Mouse (Mus musculus): ENCODE data around the gene Tmem212.

The Tmem212 gene

GRCm38 (mm10) chr3:27898178-27898577, 2.0 kb upstream of the Tmem212 start:
- DNase-seq = no peak

GRCm38 (mm10) chr3:27886578-27886977, 9.6 kb downstream of the Tmem212 start:
- DNase-seq = no peak

- no peak for DNase-seq
Measured at GRCm38 (mm10) chr3:27885585-27885984, 10.6 kb downstream of the Tmem212 start.

DNA sequence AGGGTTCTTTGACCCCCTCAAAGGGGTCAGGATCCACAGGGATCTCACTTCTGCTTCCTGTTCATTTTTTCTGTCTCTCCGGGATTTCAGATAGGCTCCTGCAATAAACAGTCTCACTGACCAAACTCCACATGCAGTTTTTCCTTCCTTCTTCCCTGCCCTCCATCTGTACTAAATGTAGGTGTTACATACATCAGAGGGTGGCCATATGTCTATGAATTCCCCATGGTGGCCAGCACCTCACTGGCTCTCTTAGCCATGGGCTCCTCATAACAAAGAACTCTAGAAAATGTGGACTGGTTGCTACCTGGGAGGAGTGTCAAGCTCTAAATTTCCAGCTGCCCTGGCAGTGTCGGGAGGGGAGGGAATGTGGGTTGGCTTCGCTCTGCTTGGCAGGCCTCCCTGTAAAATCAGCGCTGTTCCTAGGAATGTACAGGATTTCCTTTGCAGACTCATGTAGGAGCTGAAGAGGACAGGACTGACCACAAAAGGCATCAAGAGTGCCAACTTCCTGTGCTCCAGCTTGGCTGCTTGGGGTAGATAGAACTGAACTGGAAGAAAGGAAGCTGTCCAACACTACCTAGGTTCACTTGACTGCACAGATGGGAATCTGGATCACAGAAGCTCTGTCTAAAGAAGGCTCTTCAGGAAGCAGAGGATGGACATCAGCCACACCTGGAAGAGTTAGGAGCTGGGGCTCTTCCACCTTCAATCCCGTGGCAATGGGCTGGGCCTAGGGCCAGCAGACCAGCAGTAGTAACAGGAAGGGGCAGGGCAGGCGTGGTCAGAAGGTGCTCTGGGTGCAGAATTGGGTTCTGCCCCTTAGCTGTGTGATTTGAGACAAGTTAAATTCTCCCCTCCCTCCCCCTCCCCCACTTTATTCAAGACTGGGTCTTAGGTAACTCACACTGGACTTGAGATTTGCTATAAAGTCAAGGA, 14.0 kb downstream of the Tmem212 start:
- no peak for DNase-seq

- DNase-seq = no peak
Measured at GRCm38 (mm10) chr3:27878854-27879610, 17.1 kb downstream of the Tmem212 start.

DNA sequence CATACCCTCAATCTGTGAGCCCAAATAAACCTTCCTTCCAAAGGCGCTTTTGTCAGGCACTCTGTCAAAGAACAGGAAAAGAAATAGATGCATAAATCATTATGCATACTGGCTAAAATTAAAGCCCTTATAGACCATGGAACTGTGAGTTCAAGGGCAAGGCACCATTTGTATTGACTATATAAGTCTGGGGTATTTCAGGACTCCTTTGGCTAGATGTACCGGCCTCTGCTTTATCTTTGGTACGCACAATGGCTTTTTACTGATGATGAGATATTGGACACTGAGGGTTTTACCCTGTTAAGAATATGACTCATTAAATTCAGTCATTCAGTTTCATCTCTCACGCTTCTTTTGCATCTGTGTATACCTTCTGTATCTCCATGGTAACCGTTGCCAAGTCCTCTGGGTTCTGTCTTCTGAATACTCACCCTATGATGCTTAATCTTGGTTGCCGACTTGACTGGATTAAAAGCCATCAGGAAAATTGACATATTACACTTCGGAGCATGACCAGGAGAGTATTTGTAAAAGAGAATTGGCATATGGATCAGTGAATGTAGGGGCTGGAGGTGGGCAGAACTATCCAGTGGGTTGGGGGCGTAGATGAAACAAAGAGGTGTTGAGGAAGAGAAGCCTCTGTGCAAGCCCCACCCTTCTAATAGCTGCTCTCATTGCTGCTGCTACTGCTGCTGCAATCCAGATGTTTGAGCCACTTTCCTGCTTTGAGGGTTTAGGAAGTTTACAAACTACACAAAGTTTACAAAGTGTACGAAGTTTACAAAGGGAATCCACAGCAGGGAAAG, 22.7 kb downstream of the Tmem212 start:
- DNase-seq = no peak

- DNase-seq = no peak
Measured at GRCm38 (mm10) chr3:27872429-27872828, 23.7 kb downstream of the Tmem212 start.

- no peak for DNase-seq
Measured at GRCm38 (mm10) chr3:27871891-27872290, 24.3 kb downstream of the Tmem212 start.

GRCm38 (mm10) chr3:27871371-27871770, 24.8 kb downstream of the Tmem212 start:
- no peak for DNase-seq

GRCm38 (mm10) chr3:27868681-27869080, 27.5 kb downstream of the Tmem212 start:
- no peak for DNase-seq

DNA sequence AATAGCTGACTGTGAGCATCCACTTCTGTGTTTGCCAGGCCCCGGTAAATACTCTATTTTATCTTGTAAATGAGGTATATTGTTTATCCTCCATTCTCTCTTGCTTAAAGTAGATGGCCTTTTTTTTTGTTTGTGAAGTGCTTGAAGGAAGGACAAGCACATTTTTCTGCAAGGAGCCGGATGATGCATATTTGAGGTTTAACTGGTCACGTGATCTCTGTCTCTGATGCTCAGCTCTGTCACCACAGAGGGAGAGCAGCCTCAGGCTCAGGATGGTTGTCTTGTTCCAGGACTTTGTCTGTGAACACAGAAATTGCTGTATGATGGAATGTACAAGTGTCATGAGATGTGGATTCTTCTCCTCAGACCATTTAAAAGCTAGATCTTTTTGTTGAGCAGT, 28.4 kb downstream of the Tmem212 start:
- DNase-seq = no peak

DNA sequence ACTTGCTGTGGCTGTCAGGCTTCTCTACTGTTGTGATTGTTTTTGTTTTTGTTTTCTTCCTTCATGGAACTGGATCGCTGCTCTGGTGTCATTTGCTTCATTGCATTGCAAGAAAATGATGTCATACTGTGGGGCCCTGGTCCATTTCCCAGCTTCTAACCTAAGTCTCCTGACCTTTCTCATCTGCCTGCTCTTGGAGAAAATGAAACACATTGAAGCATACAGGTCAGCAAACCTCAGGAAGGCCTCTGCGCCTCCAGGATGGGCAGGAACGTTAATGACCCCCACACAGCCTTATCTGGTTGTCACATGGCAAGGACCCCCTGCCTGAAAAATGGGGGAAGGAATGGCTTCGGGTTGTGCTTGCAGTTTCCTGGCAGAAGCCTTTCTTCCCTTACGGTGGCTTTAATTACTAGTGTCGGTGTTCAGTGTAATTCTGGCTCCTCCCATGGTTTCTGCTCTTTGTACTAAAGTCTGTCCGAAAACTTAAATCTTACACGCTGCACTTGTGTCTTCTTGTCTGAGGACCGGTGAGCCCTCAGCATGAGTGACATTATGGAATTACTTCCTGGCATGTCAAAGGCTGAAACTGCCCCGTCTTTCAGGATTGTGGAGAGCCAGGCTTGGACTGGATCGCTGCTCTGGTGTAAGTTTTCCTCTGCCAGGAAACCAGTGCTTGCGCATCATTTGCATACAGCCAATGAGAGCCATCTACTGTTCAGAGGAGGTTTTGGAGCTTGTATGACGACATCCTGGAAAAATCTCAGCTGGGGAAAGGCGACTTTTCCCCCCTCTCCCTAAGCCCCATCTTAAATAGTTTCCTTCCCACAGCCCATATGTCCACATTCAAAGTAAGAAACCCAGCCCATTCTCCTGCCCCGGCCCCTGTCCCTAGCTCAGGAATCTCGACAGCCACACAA, 33.1 kb downstream of the Tmem212 start:
- no peak for DNase-seq

DNA sequence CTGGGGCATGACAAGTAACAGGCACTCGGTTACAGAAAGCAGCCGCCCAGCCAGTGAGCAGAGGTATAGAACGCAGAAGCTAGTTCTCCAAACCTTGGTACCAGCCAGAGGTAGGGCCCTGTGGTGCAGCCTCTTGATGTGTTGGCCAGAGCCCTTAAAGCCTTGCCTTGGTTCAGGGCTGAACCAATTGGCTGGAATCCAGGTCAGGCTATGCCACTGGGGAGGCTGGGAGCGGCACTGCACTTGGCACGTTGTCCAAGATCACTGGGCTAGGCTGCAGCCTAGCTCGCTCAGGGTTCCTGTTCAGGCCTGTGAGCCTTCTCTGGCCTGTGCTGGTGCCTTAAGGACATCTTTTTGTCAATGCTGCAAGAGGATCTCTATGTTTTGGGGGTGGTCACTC, 34.6 kb downstream of the Tmem212 start:
- DNase-seq = no peak

GRCm38 (mm10) chr3:27861086-27861485, 35.1 kb downstream of the Tmem212 start:
- DNase-seq = no peak

GRCm38 (mm10) chr3:27859161-27859561, 37.0 kb downstream of the Tmem212 start:
- no peak for DNase-seq

DNA sequence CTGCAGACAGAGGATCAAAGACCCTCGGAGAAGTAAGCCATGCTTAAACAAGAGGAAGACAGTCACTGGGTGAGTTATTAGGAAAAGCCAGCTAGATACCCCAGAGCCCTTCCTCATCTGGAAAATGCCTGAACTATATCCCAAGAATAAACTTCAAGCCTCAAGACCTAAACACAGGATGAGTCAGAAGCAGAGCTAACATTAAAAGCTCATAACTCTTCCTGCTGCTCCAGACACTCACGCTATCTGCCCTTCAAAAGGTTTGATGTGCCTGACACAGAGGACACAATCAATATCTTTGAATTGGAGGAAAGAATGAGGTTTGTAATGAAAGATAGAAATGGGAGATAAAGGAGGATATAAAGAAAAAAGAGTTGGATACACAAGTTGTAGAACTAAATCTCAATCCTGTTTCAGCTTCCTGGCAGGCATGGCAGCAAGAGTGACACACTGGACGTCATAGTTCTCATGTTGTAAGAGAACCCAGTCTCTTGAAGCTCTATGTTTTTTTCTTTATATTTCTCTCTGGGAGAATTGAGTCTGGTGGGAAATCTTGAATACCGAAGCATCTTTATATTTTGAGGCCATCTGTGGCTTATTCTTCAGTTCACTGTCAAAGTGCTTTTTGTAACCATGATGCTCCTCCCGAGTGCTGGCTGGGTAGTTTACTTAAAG, 37.6 kb downstream of the Tmem212 start:
- no peak for DNase-seq

- no peak for DNase-seq
Measured at GRCm38 (mm10) chr3:27856288-27856687, 39.9 kb downstream of the Tmem212 start.

GRCm38 (mm10) chr3:27854431-27855180, 41.6 kb downstream of the Tmem212 start:
- DNase-seq = no peak

GRCm38 (mm10) chr3:27843266-27843665, 52.9 kb downstream of the Tmem212 start:
- no peak for DNase-seq

GRCm38 (mm10) chr3:27842856-27843255, 53.3 kb downstream of the Tmem212 start:
- no peak for DNase-seq

DNA sequence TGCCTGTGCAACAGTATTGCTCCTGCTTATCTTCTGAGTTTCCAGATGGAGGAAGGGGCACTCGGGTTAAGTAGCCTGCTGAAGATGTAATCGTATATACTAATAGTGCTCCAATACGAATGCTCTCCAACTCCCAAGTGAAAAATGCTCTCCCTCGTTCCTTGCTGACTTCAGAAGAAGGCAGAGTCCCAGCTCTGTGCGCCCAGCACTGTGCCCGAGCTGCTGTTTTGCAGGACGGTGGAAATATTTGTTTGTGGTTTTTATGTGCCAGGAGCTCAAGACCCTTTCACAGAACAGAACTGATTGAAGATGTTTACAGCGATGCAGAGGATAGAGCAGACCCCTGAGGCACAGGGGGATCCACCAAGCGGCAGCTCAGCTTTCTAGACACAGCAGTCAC, 55.9 kb downstream of the Tmem212 start:
- DNase-seq = no peak
